Mouse (Mus musculus) myocyte (in vitro differentiated cells): ENCODE measurements around the gene Hoxd12.

Source experiments
- CEBPB ChIP-seq: IDR thresholded peaks from 2 replicates; pipeline ENCODE4 v1.6.1; 2011; ENCODE audit warnings: mild to moderate bottlenecking, moderate library complexity; ENCODE audit not compliant: poor library complexity, insufficient read depth, severe bottlenecking
- E2F4 ChIP-seq: IDR thresholded peaks from one replicate; pipeline ENCODE4 v1.6.1; 2011; ENCODE audit warnings: mild to moderate bottlenecking, control low read depth, moderate library complexity; ENCODE audit not compliant: insufficient read depth
- MAX ChIP-seq: IDR thresholded peaks from one replicate; pipeline ENCODE4 v1.6.1; 2011; ENCODE audit warnings: low read depth, mild to moderate bottlenecking, control low read depth
- MYOG ChIP-seq, 3 experiments: IDR thresholded peaks; one replicate each; pipeline ENCODE4 v1.6.1; 2011; ENCODE audit warnings: control low read depth in 2 of 3, low read depth in 2 of 3, mild to moderate bottlenecking in 2 of 3; ENCODE audit not compliant: insufficient read length in 2 of 3, control insufficient read depth in 1 of 3, insufficient read depth in 1 of 3
- POLR2A ChIP-seq: IDR thresholded peaks from one replicate; pipeline ENCODE4 v1.6.1; 2011; ENCODE audit warnings: low read depth, mild to moderate bottlenecking, control low read depth, moderate library complexity; ENCODE audit not compliant: insufficient read length
- POLR2AphosphoS2 ChIP-seq: IDR thresholded peaks from one replicate; pipeline ENCODE4 v1.6.1; 2011; ENCODE audit warnings: low read depth, control low read depth; ENCODE audit not compliant: insufficient read length
- REST ChIP-seq: IDR thresholded peaks from one replicate; pipeline ENCODE4 v1.6.1; 2011; ENCODE audit warnings: mild to moderate bottlenecking, control low read depth, moderate library complexity; ENCODE audit not compliant: insufficient read depth, insufficient read length
- TCF12 ChIP-seq: IDR thresholded peaks from one replicate; pipeline ENCODE4 v1.6.1; 2011; ENCODE audit warnings: mild to moderate bottlenecking, control low read depth; ENCODE audit not compliant: poor library complexity, insufficient read depth, severe bottlenecking

DNA sequence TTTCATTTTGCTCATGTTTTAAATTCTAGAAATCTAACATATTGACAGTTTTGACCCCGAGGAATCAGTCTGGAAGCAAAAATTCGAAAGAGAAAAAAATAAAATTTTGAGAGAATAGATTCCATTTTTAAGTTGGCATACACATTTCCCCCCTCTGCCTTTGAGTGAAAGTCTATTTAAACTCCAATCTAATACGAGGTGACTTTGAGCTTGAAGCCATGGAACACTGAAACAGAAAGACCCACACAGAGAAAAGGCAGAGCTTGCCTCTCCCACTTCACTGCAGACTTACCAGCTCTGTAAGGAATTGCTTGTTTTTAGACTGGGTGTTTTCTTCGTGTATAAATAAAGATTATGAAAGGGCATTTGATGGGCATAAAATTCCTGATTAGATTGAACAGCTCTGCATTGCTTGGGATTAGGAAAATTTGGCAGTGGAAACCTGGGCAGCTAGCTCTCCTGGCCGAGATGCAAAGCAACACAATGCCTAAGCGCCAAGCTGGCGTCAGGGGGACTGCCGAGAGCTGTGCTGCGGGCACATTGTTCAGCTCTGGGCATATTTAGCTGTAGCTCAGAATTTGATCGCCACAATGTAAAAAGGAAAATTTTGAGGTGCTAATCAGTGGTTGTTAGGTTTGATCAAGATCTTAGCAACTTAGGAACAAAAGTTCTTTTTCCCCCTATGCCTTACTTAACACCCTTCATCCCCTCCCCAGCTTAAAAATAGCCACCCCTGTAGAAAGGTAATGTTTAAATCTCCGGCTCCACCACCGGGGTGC, 14.2 kb downstream of the Hoxd12 start:
- TF ChIP-seq MAX = no peak
- no peak for TF ChIP-seq POLR2AphosphoS2
- TF ChIP-seq REST = no peak
- no peak for TF ChIP-seq POLR2A
- TF ChIP-seq TCF12 = no peak
- TF ChIP-seq E2F4 = no peak
- TF ChIP-seq MYOG (IDR thresholded peaks at IDR 0.05; ENCODE audit: control insufficient read depth in 1 of 3, insufficient read depth in 1 of 3, insufficient read length in 2 of 3, low read depth in 2 of 3) = no peak
- TF ChIP-seq CEBPB = no peak
